Mouse (Mus musculus): ENCODE data around the gene Mydgf.

GRCm38 (mm10) chr17:56224916-56225315, 41.2 kb upstream of the Mydgf start:
- no peak for TF ChIP-seq POLR2A (IDR thresholded peaks at IDR 0.05; ENCODE audit: insufficient read depth, low read depth, low read length)
- no peak for TF ChIP-seq CTCF (IDR thresholded peaks at IDR 0.05; ENCODE audit: insufficient read depth, low read depth, low read length)
